Mouse (Mus musculus): ENCODE results near the gene Slx4ip.

DNA sequence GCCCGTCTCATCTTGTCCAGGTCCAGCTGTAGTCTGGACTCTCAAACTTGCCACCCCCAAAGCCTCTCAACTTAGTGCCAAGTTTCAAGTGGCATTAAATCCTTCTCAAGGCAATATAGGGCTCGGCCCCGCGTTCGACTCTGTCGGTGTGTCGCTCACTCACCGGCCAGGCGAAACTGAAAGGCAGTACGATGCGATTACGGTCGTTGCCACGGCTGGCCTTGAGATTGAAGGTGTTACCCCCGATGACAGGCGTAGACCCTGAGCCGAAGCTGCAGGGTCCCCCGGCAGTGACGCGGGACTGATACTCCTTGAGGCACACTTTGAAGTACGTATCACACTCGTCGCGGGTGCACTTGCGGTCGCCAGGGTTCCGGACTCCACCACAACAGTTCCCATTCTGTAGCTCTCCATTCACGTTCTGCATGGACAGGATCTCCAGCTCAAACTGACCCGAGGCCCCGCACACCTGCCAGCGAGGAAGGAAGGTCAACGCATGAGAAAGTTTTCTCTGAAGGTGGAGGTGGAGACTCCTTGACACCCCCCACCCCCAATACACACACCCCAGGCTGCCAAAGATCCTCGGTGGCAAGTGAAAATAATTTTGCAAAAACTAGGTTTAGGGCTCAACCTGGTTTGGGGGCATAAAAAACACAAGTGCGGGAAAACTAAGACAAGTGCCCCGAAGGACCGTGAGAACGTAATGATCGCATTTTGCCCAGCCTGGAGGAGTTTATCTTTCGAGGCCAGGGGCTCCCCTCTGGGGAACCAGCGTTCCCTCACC, 224.4 kb downstream of the Slx4ip start:
- TF ChIP-seq CTCF (IDR thresholded peaks at IDR 0.05; ENCODE audit: borderline replicate concordance, control insufficient read depth, extremely low read depth, insufficient read depth, low read length, poor library complexity) = no peak
- TF ChIP-seq POLR2A (IDR thresholded peaks at IDR 0.05; ENCODE audit: control insufficient read depth, extremely low read depth, insufficient read depth, low read length, poor library complexity) = no peak

Measured in thymus, adult 2 months (tissue).